Mouse (Mus musculus): ENCODE measurements around the gene Gm10188. TPM values are rescaled to one million over a fixed set of nuclear protein-coding genes. Genes with fewer than 3 reads are reported as not detected.

Gene Gm10188
- polyA plus RNA-seq, 1 experiment from 2014 or later = 0.74 TPM

DNA sequence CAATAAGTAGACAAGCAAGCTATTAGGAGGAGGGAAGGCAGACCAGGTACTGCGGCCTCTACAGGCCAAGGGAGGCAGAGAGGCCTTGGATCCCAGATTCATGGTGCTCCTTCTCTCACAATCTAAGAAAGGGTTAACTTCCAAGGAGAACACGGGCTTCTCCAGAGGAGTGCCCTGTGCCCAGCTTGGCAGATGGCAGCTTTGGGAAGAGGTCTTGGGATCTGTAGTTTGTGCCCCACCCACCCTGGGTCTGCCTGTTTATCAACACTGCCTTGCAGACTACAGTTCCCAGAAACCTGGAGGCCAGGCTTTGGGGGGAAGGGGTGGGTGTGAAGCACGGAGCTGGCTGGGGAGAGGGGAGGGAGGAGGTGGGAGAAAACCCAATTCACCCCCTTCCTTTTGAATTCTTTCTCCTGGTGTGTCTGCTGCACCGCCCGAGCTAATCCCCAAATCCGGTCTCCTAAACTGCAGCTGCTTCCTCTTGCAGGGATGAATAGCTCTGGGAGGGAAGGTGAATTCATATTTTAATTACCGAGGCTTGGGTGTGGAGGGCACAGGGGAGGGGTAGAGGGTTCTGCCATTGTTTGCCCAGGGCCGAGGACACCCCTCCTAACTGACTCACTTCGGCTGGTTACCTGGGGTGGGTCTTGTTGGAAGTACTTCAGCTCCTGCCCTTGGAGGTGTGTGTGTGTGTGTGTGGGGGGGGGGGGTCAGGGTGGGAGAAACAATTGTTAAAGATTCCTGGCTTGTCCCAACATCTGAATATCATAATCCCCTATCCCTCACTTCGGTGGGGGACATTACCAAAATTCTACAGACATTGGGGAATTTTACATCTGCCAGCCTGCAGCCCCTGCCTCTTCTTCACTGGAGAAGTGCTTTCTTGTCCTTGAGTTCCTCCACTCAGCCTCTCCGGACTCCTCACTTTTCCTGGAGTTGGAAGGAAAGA lies 28.7 kb downstream of the Gm10188 start:
- H3K27me3 ChIP-seq (replicated peaks) = no peaks in the 10 kb centered on the region

DNA sequence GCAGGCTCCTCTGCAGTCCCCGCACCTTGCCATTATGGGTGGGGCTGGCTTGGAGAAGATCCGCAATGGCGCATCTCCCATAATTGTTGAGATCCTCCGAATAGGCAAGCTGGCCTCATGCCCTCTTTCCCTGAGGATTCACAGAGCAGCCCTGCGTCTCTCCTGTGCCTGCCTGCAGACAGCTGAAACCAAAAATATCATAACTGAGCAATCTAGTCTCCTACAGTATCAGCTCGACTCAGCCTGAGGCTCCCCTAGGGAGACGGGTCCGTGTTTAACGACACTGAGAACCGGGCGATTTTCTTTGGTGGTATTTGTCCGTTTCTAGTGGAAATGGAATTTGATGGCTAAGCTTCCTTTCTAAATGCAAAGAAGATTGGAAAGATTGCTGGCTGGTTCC lies 29.6 kb downstream of the Gm10188 start:
- 21% methylated on average over 12 of the region's 12 CpGs for WGBS
- Histone ChIP-seq H3K4me1 (peaks cover 61% of the 10 kb centered on the region), H3K27ac (no peak overlapping the region), H3K27me3 (replicated peaks) (no peaks in the 10 kb centered on the region), H3K9ac (no peak overlapping the region), H3K9me3 (no peaks in the 10 kb centered on the region), H3K4me2 (replicated peaks) (peak overlapping the region; percentile 44), H3K36me3 (peaks cover 3% of the 10 kb centered on the region; the same call in 1 of the 2 replicates), H3K4me3 (no peak overlapping the region)
- ATAC-seq (ENCODE audit: low FRiP score, low read depth) = no peak

More for the DNA sequence above, 28.7 kb downstream of the Gm10188 start:
- 8% methylated on average over 11 of the region's 11 CpGs for WGBS
- Histone ChIP-seq H3K27ac (no peak overlapping the region; the same call in 1 of the 2 replicates), H3K9ac (no peak overlapping the region), H3K4me2 (replicated peaks) (peak overlapping the region; percentile 44), H3K4me3 (no peak overlapping the region), H3K36me3 (peaks cover 3% of the 10 kb centered on the region; the same call in 1 of the 2 replicates), H3K4me1 (peaks cover 52% of the 10 kb centered on the region), H3K9me3 (no peaks in the 10 kb centered on the region)
- peak; percentile 59 for ATAC-seq (ENCODE audit: low FRiP score, low read depth)

DNA sequence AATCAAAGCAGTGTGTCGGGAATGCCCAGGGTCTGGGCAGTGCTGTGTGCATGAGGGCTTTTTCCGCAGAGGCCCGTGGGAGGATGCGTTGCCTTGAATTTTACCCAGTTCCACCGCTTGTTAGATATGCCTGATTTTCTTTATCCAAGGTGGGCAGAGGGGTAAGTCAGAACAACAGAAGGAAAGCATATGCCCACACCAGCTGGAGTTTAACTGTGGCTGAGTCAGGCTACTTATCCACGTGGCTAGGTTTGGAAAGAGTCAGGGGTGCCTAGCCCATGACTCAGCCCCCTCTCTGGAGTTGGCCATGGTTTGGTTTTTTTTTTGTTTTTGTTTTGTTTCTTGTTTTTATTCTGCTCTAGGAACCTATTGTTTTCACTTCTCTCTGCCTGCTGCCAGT lies 30.3 kb downstream of the Gm10188 start:
- Histone ChIP-seq H3K4me3 (no peak overlapping the region), H3K9ac (no peak overlapping the region), H3K4me2 (replicated peaks) (no peak overlapping the region; the same call in 1 of the 2 replicates), H3K36me3 (no peaks in the 10 kb centered on the region), H3K27ac (no peak overlapping the region), H3K27me3 (replicated peaks) (no peaks in the 10 kb centered on the region), H3K9me3 (no peaks in the 10 kb centered on the region), H3K4me1 (peaks cover 68% of the 10 kb centered on the region)
- WGBS = 67% methylated on average over 6 of the region's 6 CpGs
- ATAC-seq (ENCODE audit: low FRiP score, low read depth) = no peak

- H3K4me1 ChIP-seq = peaks cover 75% of the 10 kb centered on the region
- no peaks in the 10 kb centered on the region for H3K9me3 ChIP-seq
- no peak for ATAC-seq (ENCODE audit: low FRiP score, low read depth)
- H3K9ac ChIP-seq = no peak overlapping the region
- H3K4me3 ChIP-seq = no peak overlapping the region
- H3K27ac ChIP-seq = no peak overlapping the region
- WGBS = 69% methylated on average over 16 of the region's 16 CpGs
- H3K4me2 ChIP-seq (replicated peaks) = no peak overlapping the region
- no peaks in the 10 kb centered on the region for H3K27me3 ChIP-seq (replicated peaks)
- no peaks in the 10 kb centered on the region for H3K36me3 ChIP-seq
Observed at GRCm38 (mm10) chr1:132198401-132199071, 31.0 kb downstream of the Gm10188 start.

DNA sequence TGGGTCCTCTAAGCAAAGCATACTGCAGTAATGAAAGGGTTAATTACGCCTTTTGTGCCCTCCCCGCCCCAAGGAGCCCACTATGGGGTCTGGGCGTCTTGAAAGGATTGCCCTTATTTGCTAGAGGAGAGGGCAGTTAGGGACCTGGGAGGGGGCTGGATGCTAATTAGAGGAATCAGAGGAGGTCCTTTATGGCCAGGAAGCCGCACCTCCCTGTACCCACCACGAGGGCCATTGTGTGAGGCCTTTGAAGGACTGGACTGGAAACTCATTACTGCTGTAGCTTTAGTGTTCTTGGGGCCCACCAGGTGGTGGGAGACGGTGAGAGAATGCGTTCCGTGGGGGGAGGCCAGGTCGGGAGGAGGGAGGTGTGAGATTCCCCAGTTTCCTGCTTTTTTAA lies 31.9 kb downstream of the Gm10188 start:
- Histone ChIP-seq H3K4me1 (peaks cover 83% of the 10 kb centered on the region), H3K9me3 (no peaks in the 10 kb centered on the region), H3K9ac (no peak overlapping the region), H3K27me3 (replicated peaks) (no peaks in the 10 kb centered on the region), H3K4me3 (no peak overlapping the region), H3K27ac (no peak overlapping the region), H3K4me2 (replicated peaks) (peak overlapping the region; percentile 34), H3K36me3 (no peaks in the 10 kb centered on the region)
- 0 out of 2 replicates have a peak, but pooled peaks have one; percentile 13 for ATAC-seq (ENCODE audit: low FRiP score, low read depth)
- 2% methylated on average over 9 of the region's 9 CpGs for WGBS

DNA sequence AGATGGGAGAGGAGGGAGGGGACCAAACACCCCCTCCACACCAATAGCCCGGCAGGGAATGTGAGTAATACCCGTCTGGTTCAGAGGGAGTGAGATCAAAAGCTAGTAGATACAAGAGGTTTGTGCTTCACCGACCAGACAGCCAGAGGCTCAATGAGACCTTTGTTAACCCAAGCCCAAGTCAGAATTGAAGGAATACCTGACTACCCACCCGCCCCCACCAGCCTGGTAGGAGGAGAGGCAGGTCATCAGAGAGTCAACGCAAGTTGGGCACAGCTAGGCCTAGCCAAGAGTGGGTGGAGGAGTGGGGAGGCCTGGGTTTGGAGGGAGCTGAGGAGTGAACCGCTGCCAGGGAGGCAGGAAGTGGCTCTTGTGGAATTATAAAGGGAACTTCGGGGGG lies 33.2 kb downstream of the Gm10188 start:
- no peak overlapping the region for H3K9ac ChIP-seq
- 0 out of 2 replicates have a peak overlapping the region, but pooled peaks have one; percentile 34 for H3K4me2 ChIP-seq (replicated peaks)
- H3K27me3 ChIP-seq (replicated peaks) = no peaks in the 10 kb centered on the region; the same call in 1 of the 2 replicates
- no peaks in the 10 kb centered on the region for H3K9me3 ChIP-seq
- H3K4me1 ChIP-seq = peaks cover 90% of the 10 kb centered on the region
- ATAC-seq (ENCODE audit: low FRiP score, low read depth) = no peak
- H3K27ac ChIP-seq = no peak overlapping the region
- WGBS = 12% methylated on average over 7 of the region's 7 CpGs
- no peaks in the 10 kb centered on the region for H3K36me3 ChIP-seq
- no peak overlapping the region for H3K4me3 ChIP-seq

DNA sequence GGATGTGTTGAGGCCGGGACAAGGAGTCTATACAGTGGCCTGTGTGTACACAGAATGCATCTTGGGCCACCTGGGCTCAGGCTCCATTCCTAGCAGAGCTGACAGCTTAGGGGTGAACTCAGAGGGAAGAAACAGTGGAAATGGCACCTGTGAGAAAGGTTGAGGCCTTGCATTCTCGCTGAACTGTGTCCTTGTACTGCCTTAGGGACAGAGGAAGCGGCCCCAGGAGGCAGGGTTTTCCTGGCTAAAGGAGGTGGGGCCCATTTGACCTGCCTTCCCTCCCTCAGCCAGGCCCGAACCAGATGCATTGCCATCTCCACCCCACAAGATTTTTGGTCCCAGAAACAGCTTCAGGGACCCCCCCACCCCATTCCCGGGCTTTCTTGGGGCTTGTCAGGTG lies 33.9 kb downstream of the Gm10188 start:
- H3K9ac ChIP-seq = no peak overlapping the region
- H3K4me3 ChIP-seq = no peak overlapping the region
- WGBS = 31% methylated on average over 5 of the region's 5 CpGs
- peak overlapping the region; percentile 34; the same call in 1 of the 2 replicates for H3K4me2 ChIP-seq (replicated peaks)
- H3K36me3 ChIP-seq = no peaks in the 10 kb centered on the region
- peaks cover 83% of the 10 kb centered on the region for H3K4me1 ChIP-seq
- H3K9me3 ChIP-seq = no peaks in the 10 kb centered on the region
- peaks cover 1% of the 10 kb centered on the region; the same call in 1 of the 2 replicates for H3K27me3 ChIP-seq (replicated peaks)
- no peak overlapping the region for H3K27ac ChIP-seq
- ATAC-seq (ENCODE audit: low FRiP score, low read depth) = no peak

DNA sequence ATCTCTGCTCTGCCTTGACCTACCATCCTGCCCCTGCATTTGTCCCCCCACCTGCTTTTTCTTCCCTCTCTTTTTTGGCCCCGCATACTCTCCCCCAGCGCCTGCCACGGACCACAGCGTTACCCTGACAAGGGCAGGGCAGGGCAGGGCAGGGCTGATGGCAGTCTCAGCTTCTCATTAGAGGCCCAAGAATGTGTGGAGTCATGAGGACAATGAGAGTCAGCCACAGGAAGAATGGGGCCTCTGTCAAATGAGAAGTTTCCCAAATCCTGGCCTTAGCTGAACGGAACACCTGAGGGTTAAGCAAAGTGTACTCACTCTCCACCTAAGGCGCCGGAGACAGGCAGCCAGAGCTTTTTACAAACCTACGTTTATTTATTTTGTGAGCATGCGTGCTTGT lies 34.5 kb downstream of the Gm10188 start:
- ATAC-seq (ENCODE audit: low FRiP score, low read depth) = no peak
- WGBS = 37% methylated on average over 9 of the region's 9 CpGs
- Histone ChIP-seq H3K9ac (0 out of 2 replicates have a peak overlapping the region, but pooled peaks have one; percentile 40), H3K4me3 (no peak overlapping the region), H3K27me3 (replicated peaks) (peaks cover 4% of the 10 kb centered on the region; the same call in 1 of the 2 replicates), H3K4me2 (replicated peaks) (peak overlapping the region; percentile 69), H3K9me3 (no peaks in the 10 kb centered on the region), H3K36me3 (no peaks in the 10 kb centered on the region), H3K4me1 (peaks cover 79% of the 10 kb centered on the region), H3K27ac (no peak overlapping the region)

DNA sequence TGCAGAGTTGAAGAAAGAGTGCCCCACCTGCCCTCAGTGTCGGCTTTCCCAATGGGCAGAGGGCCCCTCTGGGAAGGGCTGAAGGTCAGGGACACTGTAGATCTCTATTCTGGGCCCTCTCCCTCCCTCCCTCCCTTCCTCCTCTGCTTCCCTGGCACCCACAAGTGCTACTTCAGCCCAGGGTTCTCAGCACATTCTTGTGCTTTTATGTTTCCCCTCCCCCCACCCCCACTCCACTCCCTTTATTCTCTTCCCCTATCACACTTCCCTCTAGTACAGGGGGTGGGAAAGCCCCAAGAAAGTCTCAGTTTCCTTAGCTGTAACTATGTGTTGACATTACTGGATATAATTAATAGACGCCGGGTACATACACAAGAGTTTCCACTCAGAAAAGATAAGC lies 34.9 kb downstream of the Gm10188 start:
- H3K4me1 ChIP-seq = peaks cover 79% of the 10 kb centered on the region
- ATAC-seq (ENCODE audit: low FRiP score, low read depth) = no peak
- peaks cover 4% of the 10 kb centered on the region; the same call in 1 of the 2 replicates for H3K27me3 ChIP-seq (replicated peaks)
- H3K36me3 ChIP-seq = no peaks in the 10 kb centered on the region
- H3K27ac ChIP-seq = no peak overlapping the region
- H3K9ac ChIP-seq = no peak overlapping the region
- peak overlapping the region; percentile 69 for H3K4me2 ChIP-seq (replicated peaks)
- no peaks in the 10 kb centered on the region for H3K9me3 ChIP-seq
- WGBS = 49% methylated on average over 3 of the region's 3 CpGs
- no peak overlapping the region for H3K4me3 ChIP-seq

- Histone ChIP-seq H3K9me3 (no peaks in the 10 kb centered on the region), H3K9ac (0 out of 2 replicates have a peak overlapping the region, but pooled peaks have one; percentile 98), H3K4me2 (replicated peaks) (peak overlapping the region; percentile 69), H3K36me3 (no peaks in the 10 kb centered on the region), H3K27me3 (replicated peaks) (peaks cover 4% of the 10 kb centered on the region; the same call in 1 of the 2 replicates), H3K4me3 (no peak overlapping the region), H3K27ac (no peak overlapping the region), H3K4me1 (peaks cover 77% of the 10 kb centered on the region)
- ATAC-seq (ENCODE audit: low FRiP score, low read depth) = no peak
- 63% methylated on average over 3 of the region's 3 CpGs for WGBS
Observed at GRCm38 (mm10) chr1:132193806-132194205, 35.8 kb downstream of the Gm10188 start.

- peak overlapping the region; percentile 69 for H3K4me2 ChIP-seq (replicated peaks)
- H3K4me3 ChIP-seq = peak overlapping the region; percentile 79
- H3K36me3 ChIP-seq = no peaks in the 10 kb centered on the region
- H3K27me3 ChIP-seq (replicated peaks) = peaks cover 4% of the 10 kb centered on the region; the same call in 1 of the 2 replicates
- peaks cover 62% of the 10 kb centered on the region for H3K4me1 ChIP-seq
- H3K9ac ChIP-seq = peak overlapping the region; percentile 98
- peak; percentile 32 for ATAC-seq (ENCODE audit: low FRiP score, low read depth)
- peak overlapping the region; percentile 98 for H3K27ac ChIP-seq
- no peaks in the 10 kb centered on the region for H3K9me3 ChIP-seq
- under 1% methylated on average over 16 of the region's 16 CpGs for WGBS
Observed at GRCm38 (mm10) chr1:132191786-132192680, 37.5 kb downstream of the Gm10188 start.

Measured in neural tube, embryonic 12.5 days (tissue).